Mouse (Mus musculus) frontal cortex, postnatal 14 days (tissue): Measurements from ENCODE around the gene Tas2r113.
"Not testable (repeated sequence)": the region's sequence is repeated elsewhere in the genome, so short reads cannot be mapped to it uniquely, and the experiment has no call there.

Experiments
- DNase-seq, 2 experiments: peaks; one replicate each; pipeline ENCODE4 v3.0.0; 2022; ENCODE audit warnings: low spot score in 2 of 2

Tas2r113 gene

GRCm38 (mm10) chr6:132892711-132893110 is at the start of gene Tas2r113:
TSS of gene Tas2r113 (plus strand) at chr6:132893011.
- no peak for DNase-seq

GRCm38 (mm10) chr6:132846842-132847241 is 46.0 kb upstream of the Tas2r113 start, which contains the start of gene Tas2r123:
TSS of gene Tas2r123 (plus strand) at chr6:132847142.
- no peak for DNase-seq

- DNase-seq: no peak
Observed at GRCm38 (mm10) chr6:132855138-132855537, 37.7 kb upstream of the Tas2r113 start, which contains the start of gene Tas2r116. TSS of gene Tas2r116 (plus strand) at chr6:132855438.

- no peak for DNase-seq
Observed at GRCm38 (mm10) chr6:132867708-132868107, 25.1 kb upstream of the Tas2r113 start, which contains the start of gene Tas2r110. TSS of gene Tas2r110 (plus strand) at chr6:132868008.

GRCm38 (mm10) chr6:132909351-132909750 is 16.5 kb downstream of the Tas2r113 start, which contains the start of gene Tas2r125:
TSS of gene Tas2r125 (plus strand) at chr6:132909651.
- DNase-seq: no peak

GRCm38 (mm10) chr6:132941376-132941775 is 48.6 kb downstream of the Tas2r113 start:
- DNase-seq: not testable (repeated sequence)
